Mouse (Mus musculus) R1 (cell line): ENCODE results near the gene Sept9.

Experiments
- DNase-seq: peaks from one replicate; pipeline ENCODE4 v3.0.0-alpha.2; 2018; ENCODE audit warnings: low read depth, low spot score

Sept9 gene

DNA sequence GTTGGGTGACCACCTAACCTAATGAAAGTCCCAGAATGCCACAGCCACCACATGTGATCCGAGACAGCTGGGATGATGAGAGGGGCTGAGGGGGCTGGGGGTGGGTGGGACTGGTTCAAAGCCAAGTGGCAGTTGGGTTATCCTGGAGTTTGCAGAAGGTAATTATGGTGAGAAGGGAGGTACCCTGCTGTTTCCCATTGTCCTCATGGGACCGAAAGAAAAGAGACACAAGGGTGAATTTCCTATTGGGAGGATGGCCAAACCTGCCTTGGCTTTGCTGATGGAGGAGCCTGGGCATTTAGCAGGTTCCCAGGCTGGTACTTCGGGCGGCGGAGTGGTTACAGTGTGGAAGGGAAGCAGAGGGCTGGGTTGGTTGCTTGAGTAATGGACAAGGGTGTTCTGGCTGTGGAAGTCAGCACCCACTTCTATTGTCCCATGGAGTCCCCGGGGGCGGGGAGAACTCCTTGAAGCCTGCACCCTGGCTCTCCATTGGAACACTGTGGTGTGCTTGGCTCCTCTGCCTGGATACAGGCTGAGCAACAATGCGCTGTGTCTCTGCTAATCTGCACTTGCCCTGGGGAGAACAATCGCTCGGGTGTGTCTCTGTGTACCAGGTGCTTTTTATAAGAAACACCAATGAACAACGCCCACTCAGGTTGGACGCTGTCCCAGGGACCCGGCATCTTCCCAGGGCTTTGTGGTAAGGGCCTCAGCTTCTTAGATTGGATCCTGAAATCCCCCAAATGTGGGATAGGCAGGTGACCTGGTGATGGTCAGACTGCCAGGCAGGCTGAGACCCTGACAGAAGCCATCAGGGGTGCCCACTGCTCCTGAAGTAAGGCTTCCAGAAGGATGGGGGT lies 64.9 kb downstream of the Sept9 start:
- DNase-seq = peak; percentile 49

DNA sequence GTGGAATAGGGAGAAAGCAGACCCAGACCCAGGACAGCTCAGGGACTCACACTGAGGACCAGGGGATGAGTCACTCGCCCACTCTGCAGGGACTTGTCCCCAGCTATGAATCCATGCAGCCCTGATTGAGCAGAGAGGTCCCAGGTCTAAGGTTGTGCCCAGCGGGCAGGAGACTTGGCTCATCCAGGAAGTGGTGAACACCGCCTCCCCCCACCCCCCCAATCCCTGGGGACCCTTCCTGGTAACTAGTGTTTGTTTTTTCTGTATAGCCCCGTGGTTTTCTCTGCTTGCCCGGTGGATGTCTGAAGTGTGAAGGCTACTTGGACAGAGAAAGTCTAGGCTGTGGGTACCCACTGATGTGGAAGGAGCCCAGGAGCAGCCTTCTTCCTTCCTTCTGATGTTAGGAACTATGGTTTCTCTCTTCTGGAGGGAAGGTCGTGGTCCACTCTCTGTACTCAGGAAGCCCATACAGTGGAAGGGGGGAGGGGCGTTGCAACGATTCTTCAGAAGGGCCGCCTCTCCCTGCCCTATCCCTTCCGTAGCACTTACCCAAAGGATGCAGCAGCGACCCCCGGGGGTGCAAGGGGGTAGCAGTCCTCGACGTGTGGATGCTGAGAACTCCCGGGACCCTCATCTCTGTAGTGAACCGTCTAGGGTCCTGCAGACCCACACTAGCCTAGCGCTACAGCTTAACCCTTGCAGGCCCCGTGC lies 66.0 kb downstream of the Sept9 start:
- DNase-seq = peak; percentile 67

DNA sequence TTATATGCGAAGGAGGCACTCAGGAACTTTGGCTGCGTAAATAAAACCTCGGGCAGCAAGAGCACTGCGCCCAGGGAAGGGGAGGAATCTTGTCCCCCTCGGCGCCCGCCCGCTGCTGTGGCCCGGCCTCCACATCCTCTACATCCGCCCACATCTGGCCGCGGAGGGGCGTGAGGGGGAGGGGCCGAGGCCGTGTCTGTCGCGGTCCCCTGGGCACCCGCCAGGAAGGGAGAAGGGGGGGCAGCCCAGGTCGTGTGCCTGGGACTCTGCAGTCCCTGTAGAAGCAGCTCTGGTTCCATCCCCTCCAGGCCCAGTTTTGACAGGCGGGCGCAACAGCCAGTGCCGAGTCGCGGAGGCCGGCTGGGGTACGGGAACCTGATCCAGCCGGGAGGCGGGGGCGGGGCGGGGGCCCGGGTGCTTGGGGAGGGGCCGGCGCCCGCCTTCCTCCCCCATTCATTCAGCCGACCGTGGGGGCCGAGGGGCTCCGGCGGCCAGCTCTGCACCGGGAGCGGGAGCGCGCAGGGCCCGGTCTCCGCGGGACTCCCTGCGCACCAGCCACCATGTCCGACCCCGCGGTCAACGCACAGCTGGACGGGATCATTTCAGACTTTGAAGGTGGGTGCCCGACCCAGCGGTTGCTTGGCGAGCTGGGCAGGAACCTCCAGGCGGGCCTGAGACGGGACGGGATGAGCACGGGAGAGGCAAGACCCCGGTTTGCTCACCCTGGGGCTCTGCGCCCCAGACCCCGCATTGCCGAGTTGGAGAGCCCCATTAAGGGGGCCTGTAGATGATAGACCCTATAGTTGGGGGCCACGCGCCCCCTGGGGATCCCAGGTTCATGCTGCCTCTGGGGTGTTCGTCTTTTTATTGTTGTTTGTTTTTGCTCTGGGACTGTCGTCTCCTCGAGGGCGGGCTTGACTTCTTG lies 66.8 kb downstream of the Sept9 start:
- DNase-seq = peak; percentile 82

DNA sequence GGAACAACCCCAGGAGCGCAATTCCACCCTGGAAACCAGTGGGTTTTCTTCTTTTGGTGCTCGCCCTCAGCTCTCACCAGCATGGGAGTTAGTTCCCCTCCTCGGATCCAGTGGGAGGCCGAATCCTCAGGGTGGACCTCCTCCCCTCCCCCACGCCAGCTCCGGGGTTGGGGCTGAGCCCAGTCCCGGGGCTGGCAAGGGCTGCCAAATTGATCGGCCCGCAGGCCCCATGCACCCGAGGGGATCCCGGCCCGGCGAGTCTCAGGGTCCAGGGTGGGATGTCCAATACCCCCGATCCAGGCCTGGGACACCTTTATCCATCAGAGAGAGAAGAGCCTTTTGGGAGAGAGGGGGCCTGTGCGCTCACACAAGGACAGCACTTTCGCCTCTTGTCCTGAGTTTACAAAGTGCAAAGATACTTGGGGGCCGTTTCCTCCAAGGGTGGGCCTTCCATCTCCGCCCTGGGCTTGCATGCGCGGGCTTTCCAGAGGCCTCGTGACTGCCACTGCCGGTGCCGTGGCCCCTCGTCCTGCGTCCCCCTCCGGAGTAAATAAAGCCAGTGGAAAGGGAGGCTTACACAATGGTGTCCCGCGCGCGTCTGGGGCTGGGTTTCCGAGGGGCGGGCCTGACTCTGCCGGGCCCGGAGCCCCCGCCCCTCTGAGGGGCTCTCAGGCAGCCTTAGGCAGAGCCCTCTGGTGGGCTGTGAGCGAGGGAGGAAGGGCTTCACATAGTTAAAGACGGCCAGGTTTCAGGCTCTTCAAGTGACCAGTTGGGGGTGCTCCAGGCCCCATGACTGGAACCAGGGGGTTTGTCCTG lies 67.7 kb downstream of the Sept9 start:
- peak; percentile 79 for DNase-seq

DNA sequence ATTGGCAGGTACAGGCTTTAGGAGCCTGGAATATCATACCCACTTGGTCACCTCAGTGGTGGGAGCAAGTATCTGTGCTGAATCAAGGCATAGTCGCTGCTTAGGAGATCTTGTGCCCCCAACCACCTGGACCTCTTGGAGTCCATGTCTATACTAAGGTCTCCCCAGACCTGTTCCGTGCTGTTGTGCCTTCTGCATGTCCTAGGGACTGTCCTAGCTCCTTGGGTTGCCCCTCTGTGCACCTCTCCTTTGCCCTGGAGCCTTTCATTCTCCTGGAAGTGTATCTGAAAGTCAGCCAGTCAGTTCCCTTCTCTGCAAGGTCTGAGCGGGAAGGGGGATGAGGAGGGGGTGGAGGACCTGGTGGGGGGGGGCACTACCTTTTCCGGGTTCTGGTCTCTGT lies 68.4 kb downstream of the Sept9 start:
- no peak for DNase-seq

DNA sequence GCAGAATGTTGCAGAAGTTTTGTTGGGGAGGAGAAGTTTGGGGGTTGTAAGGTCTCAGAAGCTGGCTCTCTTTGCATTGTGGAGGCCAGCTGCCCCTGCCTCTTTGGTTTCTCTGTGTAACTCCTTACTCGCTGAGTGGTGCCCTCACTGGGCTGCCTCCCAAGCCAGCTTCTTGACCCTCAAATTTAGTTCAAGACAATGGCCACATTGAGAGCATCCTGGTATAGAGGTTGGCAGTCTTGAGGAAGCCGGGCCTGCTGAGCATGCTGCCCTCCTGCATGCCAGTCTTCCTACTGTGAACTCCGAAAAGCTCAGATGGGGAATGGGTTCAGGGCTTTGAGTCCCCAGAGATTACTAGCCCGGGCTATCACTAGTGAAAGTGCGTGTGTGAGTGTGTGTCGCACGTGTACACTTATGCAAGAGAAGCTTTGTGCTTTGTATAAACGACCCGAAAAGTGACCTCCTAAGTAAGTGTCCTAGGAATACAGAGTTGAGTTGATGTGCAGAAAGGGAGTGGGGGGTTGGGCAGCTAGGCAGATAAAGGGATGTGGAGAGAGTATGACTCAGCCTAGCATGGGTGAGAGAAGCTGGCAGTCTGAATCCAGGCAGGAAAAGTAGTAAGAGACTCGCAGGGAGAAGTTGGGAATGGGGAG lies 69.0 kb downstream of the Sept9 start:
- DNase-seq = no peak

DNA sequence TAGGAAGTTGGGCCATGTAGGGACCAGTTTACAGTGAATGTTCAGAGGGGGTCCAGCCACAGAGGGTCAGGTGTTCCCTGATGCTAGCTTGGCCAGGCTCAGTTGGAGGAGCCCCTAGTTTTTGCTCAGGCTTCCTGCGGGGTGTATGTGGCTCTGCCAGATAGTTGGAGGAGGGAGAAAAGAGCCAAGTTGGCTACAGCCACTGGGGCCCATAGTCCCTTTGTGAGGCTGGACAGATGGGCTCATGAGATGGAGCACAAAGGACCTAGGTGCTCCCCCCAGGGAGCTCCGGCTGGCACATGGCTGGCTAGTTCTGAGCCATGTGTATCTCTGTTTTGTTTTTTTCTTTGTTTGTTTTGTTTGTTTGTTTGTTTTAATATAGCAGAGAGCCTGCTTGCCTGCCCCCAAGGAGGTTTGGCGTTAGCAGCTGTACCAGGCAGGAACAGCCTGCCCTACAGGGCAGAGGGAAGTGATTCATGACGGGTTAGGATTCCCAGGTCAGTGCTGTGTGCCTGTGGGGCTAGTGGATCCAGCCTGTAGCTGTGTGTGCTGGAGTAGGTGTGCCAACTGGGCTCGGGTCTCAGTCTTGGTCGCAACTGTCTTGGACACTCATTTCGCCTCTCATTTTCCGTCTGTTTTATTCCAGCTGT lies 69.7 kb downstream of the Sept9 start:
- DNase-seq = no peak

DNA sequence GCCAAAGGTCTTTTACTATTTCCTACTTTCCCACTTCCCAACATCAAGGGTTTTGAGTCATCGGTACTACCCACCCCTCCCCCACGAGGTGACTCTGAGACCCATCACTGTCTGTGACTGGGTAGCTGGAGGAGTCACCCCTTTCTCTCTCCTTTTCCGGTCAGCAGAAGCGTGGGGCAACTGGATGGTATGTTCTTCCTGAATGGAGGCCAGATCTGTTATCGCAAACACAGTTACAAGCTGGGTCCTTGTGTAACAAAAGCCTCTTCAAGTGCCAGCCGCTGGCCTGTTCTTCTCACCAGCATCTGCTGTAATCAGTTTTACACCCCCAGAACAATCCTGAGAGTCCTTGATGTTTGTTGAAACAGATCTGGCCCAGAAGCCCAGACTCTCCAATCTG lies 70.5 kb downstream of the Sept9 start:
- no peak for DNase-seq

DNA sequence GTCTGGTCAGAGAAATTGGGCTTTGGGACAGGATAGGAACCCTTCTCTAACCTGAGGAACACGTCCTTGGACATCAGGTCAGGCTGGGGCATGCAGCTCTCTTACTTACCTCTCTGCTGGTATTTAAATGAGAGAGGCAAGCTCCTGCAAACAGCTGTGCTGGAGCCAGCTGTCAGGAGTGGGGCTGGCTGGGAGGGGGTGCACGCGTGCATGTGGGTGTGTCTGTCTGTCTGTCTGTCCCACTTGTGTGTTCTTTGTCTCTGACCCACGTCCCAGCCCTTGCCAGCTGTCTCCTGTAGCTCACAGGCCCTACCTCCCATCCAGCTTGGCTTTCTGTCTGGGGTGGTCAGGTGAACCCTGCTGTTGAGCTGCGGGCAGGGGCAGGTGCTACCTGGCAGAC lies 75.5 kb downstream of the Sept9 start:
- DNase-seq = no peak

DNA sequence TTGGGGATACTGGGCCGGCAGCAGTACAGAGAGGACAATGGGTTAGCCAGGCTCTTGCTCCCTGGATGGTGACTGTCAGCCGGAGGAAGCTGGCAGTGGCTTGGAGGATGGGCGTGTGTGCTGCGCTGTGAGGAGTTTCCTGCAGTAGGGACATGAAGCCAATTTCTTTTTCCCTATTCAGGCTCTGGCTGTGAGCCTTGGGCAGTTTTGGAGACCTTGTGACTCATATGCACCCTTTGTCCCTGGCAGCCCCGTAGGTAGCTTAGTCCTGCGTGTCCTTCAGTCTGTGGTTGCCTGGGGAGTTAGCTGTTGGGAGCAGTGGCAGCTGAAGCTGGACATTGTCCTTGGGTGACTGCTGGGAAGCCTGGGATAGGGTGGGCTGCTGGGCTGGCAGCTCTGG lies 76.5 kb downstream of the Sept9 start:
- DNase-seq = no peak

DNA sequence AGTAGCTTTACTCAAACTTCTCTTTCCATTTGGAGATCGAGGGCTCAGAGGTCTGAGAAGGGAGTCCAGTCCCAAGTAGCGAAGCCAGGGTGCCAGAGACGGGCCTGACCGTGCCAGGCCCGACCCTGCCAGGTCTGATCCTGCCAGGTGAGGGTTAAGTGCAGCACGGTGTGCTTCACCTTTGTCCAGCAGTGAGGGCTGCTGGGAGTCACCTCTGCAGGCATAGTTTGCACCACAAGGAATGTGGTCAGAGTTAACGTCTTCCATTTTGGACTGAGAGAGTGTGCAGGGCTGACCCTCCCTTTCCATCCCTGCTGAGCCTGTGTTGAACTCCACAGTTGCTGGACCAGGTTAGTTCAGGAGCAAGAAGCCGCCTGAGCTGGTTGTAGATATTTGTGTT lies 77.5 kb downstream of the Sept9 start:
- DNase-seq = no peak

DNA sequence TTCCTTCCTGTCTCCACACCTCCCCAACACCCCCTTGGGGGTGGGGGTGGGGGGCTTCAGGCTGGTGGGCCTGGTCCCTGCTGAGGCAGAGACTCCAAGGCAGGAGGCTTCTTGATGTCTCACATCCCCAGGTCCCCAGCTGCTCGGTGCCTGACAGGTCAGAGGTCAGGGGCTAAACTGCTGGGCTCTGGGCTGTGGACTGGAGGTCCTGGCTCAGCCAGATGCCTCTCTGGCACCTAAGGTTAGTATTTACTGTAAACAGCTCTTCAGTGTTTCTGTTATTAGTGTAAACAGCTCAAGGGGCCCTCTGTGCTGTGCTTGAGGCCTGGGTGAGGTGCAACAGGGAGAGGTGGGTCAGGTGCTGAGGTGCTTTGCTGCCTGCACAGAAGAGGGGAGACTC lies 78.7 kb downstream of the Sept9 start:
- DNase-seq = no peak

DNA sequence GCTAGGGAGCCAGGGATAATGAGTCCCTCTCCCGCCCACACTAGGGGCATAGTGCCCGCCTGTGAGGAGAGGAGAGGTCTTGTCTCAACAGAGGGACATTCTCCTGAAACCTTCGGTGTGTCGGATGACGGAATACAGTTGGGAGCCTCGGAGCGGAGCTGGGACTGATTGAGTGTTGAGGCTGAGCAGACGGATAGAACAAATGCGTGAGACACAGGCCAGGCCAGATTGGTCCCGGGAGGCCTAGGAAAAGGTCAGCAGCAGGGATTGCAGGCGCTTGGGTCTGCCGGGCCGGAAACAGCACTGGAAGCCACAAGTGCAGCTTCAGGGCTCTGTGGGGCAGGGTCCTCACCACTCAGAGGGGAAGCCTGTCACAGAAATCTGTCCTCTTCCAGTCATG lies 79.1 kb downstream of the Sept9 start:
- DNase-seq = no peak

DNA sequence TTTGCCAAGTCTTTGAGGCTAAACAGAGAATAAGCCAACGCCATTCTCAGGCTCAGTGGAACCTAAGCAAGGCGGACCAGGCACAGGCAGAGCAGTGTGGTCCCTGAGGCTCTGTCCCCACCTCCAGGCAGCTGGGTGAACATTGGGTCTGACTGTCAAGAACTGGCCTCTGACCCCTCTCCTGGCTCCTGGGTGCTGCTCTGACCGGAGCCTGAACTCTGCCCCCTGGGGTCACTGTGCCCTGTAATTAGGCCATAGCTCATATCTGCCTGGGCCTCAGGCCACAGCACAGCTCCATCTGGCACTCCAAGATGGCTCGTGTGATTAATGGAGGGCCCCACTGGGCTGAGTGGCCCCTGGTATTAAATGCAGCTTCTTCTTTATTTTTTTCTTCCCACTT lies 80.5 kb downstream of the Sept9 start:
- DNase-seq = no peak

DNA sequence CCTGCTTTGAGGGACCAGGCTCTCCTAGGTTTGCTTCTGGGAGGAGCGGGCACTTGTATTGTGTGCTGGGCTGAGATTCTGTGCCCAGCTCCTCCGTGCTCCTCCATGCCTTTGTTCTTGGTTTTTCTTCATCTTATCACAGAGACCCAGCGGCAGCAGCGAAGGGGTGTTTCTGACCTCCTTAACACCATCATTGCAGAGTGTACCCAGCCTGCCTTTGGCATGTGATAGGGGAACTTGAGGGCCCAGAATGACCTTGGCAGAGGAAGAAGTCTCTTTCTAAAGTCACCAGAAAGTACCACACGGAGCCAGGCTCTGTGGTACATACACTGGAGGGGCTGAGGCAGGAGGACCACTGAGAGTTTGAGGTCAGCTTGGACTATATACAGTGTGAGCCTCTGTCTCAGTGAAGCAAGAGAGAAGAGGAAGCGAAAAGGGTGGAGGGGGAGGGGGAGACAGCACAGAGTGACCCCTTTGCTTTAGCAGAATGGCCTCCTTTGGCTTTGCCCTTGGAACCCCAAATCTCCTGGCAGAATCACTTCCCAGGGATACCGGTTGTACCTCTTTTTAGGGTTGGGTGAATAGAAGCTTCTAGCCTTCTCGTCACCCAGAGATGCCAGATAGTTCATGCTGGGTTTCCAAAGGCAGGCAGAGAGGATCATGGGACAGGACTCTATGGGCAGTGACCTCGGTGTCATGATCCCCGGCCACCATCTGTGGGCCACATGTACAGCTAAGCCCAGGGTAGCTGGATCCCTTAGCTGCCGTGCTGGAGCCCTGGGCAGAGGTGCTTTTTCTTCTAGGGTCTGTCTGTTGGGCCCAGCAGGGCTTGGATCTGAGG lies 83.8 kb downstream of the Sept9 start:
- no peak for DNase-seq

DNA sequence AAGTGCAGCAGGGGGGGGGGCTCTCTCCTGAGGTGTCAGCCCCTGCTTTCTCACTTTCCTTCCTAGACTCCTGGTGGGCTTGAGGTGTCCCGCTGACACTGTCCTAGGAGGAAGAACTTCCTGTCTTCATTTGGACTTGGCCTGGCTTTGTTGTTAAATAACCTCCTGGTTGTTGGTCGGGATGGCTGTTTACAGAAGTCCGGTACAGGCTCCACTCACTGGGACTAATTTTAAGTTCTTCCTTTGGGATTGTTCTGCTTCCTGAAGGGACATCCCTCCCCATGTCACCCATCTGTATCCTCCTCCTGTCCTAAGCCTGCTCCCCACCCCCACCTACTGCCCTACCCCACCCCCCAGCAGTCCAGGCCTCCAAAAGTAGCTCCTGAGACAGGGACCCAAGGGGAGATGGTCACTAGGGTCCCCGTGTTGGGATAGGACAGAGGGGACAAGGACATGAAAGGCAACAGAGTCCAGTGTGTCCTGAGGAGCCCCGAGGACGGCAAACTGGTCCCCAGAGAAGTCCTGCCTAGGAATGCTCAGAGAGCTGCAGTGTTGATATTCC lies 84.5 kb downstream of the Sept9 start:
- no peak for DNase-seq

DNA sequence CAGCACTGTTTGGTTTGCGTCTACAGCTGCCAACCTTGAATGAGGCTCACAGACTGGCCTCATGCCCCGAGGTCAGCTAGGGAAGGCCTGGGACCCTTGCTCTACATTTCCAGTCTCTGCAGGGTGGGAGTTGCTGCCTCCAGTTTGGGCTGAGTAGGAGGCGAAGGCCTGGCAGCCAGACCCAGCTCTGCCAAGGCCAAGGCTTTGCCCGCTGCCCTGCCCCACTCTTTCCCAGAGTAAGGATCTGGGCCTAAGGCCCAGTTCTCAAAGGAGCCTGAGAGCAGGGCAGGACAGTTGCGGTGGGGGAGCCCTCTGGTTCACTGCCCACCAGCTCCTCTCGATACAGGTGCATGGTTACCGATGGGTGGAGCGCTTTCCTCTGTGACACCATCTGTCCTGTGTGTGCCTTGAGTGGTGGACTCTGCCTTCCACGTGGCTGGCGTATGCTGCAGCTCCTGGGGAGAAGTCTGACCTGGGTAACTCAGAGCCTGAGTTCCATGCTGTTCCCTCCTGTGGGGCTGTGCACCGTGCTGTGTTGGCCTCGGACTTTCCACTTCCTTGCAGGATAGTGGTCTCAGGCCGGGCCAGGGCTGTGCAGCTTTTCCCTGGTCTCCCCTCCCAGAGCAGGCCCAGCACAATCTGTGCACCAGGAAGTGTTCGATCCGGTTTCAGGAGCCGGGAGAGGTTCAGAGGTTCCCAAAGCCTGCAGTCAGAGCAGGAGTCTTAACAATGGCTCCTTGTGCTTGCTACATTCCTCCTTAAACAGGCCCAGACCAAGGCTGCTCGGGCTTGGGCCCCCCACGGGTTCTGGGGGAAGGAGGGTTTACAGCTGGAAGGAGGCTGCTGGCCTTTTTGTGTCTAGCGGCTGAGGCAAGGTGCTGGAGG lies 85.5 kb downstream of the Sept9 start:
- DNase-seq = peak; percentile 77

DNA sequence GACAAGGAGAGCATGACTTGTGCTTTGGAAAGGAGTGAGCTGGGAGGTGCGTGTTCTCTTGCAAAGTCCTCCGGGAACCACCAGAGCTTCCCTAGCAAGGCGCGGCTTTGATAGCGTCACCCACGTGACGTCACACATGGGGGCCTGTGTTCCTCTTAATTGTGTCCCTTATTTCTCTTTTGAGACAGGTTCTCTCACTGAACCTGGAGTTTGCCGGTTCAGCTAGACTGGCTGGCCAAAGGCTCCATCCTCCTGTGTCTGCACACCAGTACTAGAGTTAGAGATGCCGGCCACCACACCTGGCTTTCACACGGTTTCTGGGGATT lies 86.1 kb downstream of the Sept9 start:
- no peak for DNase-seq
